Mouse (Mus musculus): Measurements from ENCODE around the gene Tmem260.

- TF ChIP-seq MAX (IDR thresholded peaks at IDR 0.05) (no peak), USF1 (IDR thresholded peaks at IDR 0.05; ENCODE audit: low read depth) (no peak), CTCF (IDR thresholded peaks at IDR 0.05; ENCODE audit: control insufficient read depth, insufficient read depth, insufficient read length) (no peak), FOSL1 (IDR thresholded peaks at IDR 0.05; ENCODE audit: insufficient read depth, low read length, poor library complexity, severe bottlenecking) (no peak), MYOG (IDR thresholded peaks at IDR 0.05; ENCODE audit: control insufficient read depth, extremely low read depth, insufficient read length) (no peak), MYOD1 (IDR thresholded peaks at IDR 0.05; ENCODE audit: control insufficient read depth, insufficient read length, low read depth) (no peak)
Measured at GRCm38 (mm10) chr14:48545166-48545565, 99.2 kb downstream of the Tmem260 start.

Data from C2C12 (cell line).